ENCODE assay signal across 14 mouse cellular contexts in the genomic region with DNA sequence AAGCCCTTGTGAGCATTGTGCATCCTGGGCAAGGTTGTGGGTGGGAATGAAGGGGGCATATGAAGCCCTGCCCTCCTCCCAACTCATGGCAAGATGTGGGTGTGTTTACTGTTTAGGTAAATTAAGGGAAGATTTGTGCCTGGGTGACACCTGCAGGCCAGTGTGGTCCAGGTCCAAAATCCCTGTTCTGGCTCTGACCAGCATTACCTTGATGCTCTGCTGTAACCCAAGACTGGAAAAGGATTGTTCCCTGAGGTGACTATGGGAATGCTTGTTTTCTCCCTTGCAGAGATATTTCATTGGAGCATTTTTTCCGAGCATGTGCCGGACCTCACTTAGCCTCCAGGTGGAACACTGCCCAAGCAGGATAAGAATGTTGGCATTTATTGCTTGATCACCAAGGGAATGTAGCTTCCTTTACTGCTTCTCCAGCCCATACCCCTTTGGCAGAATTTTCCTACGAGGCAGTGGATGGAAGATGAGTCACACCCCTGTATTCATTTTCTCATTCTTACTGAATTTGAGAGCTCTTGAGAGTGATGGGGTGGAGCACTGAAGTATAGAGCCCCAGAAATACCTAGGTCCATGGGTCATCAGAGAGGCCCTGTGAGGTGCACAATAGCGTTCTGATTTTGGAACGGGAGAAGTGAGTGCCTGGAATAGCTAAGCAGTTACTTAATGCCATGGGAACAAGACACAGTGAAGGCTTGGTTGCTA.
DNase-seq lines count a peak whose midpoint lies in the region; ATAC-seq and TF ChIP-seq lines count a peak whose summit lies in the region.
"Had no signal": no experiment of that assay in that cellular context is flagged by ENCODE, and none has a peak within 500 bp of the region (broad histone marks: within the 10 kb centered on the region; RNA-seq: fewer than 3 reads in every experiment).

No protein-coding gene starts in this region.

- DNase-seq in heart, adult 2 months, result no peak
- peak; percentile 44 for DNase-seq in lung, embryonic 14.5 days
- DNase-seq in lung, postnatal 14 days, result no peak
- peak; percentile 32 for DNase-seq in cerebellum, adult 8-10 months
- peak; percentile 35 for DNase-seq in lung, postnatal 36 days
- no peak for DNase-seq in spleen, adult 12 weeks (ENCODE audit: low spot score)
- DNase-seq: adrenal gland, adult 8-10 months had no signal

- H3K4me1 ChIP-seq in heart, adult 2 months (ENCODE audit: control insufficient read depth, insufficient read depth, low read length), result no peaks in the 10 kb centered on the region; the same call in 1 of the 2 replicates
- no peaks in the 10 kb centered on the region for H3K4me1 ChIP-seq in heart, embryonic 11.5 days (ENCODE audit: control insufficient read depth, insufficient read depth, low read length)
- no peaks in the 10 kb centered on the region for H3K4me1 ChIP-seq in lung, embryonic 14.5 days (ENCODE audit: insufficient read depth)
- H3K4me1 ChIP-seq: forebrain, embryonic 15.5 days; hindbrain, embryonic 10.5 days; limb, embryonic 12.5 days had no signal

- TF ChIP-seq EP300 in heart, adult 2 months (IDR thresholded peaks at IDR 0.05; ENCODE audit: insufficient read depth, low read depth, low read length), result no peak

- TF ChIP-seq POLR2A in heart, adult 2 months (IDR thresholded peaks at IDR 0.05; ENCODE audit: insufficient read depth, low read depth, low read length), result no peak

- H3K36me3 ChIP-seq in heart, adult 2 months (ENCODE audit: control insufficient read depth, insufficient read depth, low read length), result no peaks in the 10 kb centered on the region
- no peaks in the 10 kb centered on the region for H3K36me3 ChIP-seq in heart, embryonic 11.5 days (ENCODE audit: control insufficient read depth, insufficient read depth, low read length)
- H3K36me3 ChIP-seq in lung, embryonic 14.5 days (ENCODE audit: insufficient read depth), result no peaks in the 10 kb centered on the region
- H3K36me3 ChIP-seq: forebrain, embryonic 15.5 days; hindbrain, embryonic 10.5 days; limb, embryonic 12.5 days had no signal

- H3K4me3 ChIP-seq in heart, adult 2 months, result no peak overlapping the region
- no peak overlapping the region for H3K4me3 ChIP-seq in heart, embryonic 11.5 days (ENCODE audit: low read depth, low read length)
- no peak overlapping the region for H3K4me3 ChIP-seq in lung, embryonic 14.5 days (ENCODE audit: low read depth, low read length)
- H3K4me3 ChIP-seq: forebrain, embryonic 15.5 days; hindbrain, embryonic 10.5 days; limb, embryonic 12.5 days; myocyte had no signal

- ATAC-seq in heart, embryonic 11.5 days (replicated peaks; ENCODE audit: insufficient number of reproducible peaks, low FRiP score, low TSS enrichment), result no peak
- peak; percentile 71 for ATAC-seq in lung, embryonic 14.5 days (ENCODE audit: insufficient read depth)
- ATAC-seq in activated CD4-positive, CD25-positive, alpha-beta regulatory T cell, adult 4 months, result no peak
- ATAC-seq: forebrain, embryonic 15.5 days; intestine, embryonic 16.5 days had no signal

- no peaks in the 10 kb centered on the region for H3K9me3 ChIP-seq in heart, embryonic 11.5 days (replicated peaks; ENCODE audit: control insufficient read depth, low read length)
- no peaks in the 10 kb centered on the region for H3K9me3 ChIP-seq in lung, embryonic 14.5 days (ENCODE audit: low read depth, low read length)
- H3K9me3 ChIP-seq: forebrain, embryonic 15.5 days; hindbrain, embryonic 10.5 days; limb, embryonic 12.5 days had no signal

- TF ChIP-seq CTCF in heart, adult 2 months (IDR thresholded peaks at IDR 0.05), result peak; percentile 41
- peak; percentile 15; the same call in 1 of the 2 replicates for TF ChIP-seq CTCF in lung, embryonic 14.5 days (IDR thresholded peaks at IDR 0.05; ENCODE audit: low read depth)

- intact Hi-C loops in heart, adult 2 months (cut with DNase I), result no loop called here

- H3K79me2 ChIP-seq in heart, adult 2 months (replicated peaks; ENCODE audit: control insufficient read depth, insufficient read depth, low read length), result no peaks in the 10 kb centered on the region; the same call in 1 of the 2 replicates

- H3K27me3 ChIP-seq in heart, adult 2 months (ENCODE audit: control insufficient read depth, insufficient read depth, low read length), result no peaks in the 10 kb centered on the region
- no peaks in the 10 kb centered on the region; the same call in 1 of the 2 replicates for H3K27me3 ChIP-seq in heart, embryonic 11.5 days (ENCODE audit: control insufficient read depth, insufficient read depth, low read length)
- H3K27me3 ChIP-seq in lung, embryonic 14.5 days (ENCODE audit: insufficient read depth, low read length), result no peaks in the 10 kb centered on the region
- H3K27me3 ChIP-seq: forebrain, embryonic 15.5 days had no signal

- no peak overlapping the region for H3K27ac ChIP-seq in heart, adult 2 months
- H3K27ac ChIP-seq in heart, embryonic 11.5 days (ENCODE audit: low read depth, low read length), result no peak overlapping the region
- H3K27ac ChIP-seq in lung, embryonic 14.5 days (ENCODE audit: low read depth), result no peak overlapping the region
- H3K27ac ChIP-seq: forebrain, embryonic 15.5 days; hindbrain, embryonic 10.5 days; limb, embryonic 12.5 days had no signal

- 40% methylated on average over 5 of the region's 5 CpGs for WGBS in heart, adult 2 months
- 62% methylated on average over 5 of the region's 5 CpGs for WGBS in heart, embryonic 11.5 days (ENCODE audit: insufficient replicate concordance)
- 59% methylated on average over 5 of the region's 5 CpGs for WGBS in lung, embryonic 14.5 days

- H3K4me2 ChIP-seq in heart, embryonic 11.5 days, result no peak overlapping the region
- no peak overlapping the region for H3K4me2 ChIP-seq in lung, embryonic 14.5 days
- H3K4me2 ChIP-seq: forebrain, embryonic 15.5 days; limb, embryonic 12.5 days had no signal

- no peak overlapping the region for H3K9ac ChIP-seq in heart, adult 2 months (ENCODE audit: low read depth, low read length)
- H3K9ac ChIP-seq in heart, embryonic 11.5 days (ENCODE audit: low read depth, low read length), result no peak overlapping the region
- no peak overlapping the region for H3K9ac ChIP-seq in lung, embryonic 14.5 days
- H3K9ac ChIP-seq: forebrain, embryonic 15.5 days; limb, embryonic 12.5 days had no signal

Comparison
In these comparisons a context has a peak if more than half of its experiments do, and no peak if none do; other contexts are left out.
1. DNase-seq: peak in lung, embryonic 14.5 days (single experiment), cerebellum, adult 8-10 months (single experiment) and lung, postnatal 36 days (single experiment); none in heart, adult 2 months (0 of 2), lung, postnatal 14 days (single experiment) and spleen, adult 12 weeks (single experiment).